Mouse (Mus musculus) forebrain, embryonic 15.5 days (tissue): ENCODE results near the gene Ltbr. TPM values are rescaled to one million over a fixed set of nuclear protein-coding genes. Genes with fewer than 3 reads are reported as not detected.
A peak's percentile ranks its signal among the peaks of the same experiment; 100 is the strongest.

Source experiments
- ATAC-seq: fragments of 200-750 bp; cut with Nextera tagmentation; replicated peaks from 2 replicates; pipeline ENCODE4 v1.8.0; 2017; ENCODE audit warnings: mild to moderate bottlenecking, moderate TSS enrichment, moderate library complexity
- H3K27ac ChIP-seq: fragments of 300-500 bp; sonication (generic); replicated peaks from 2 replicates; pipeline ENCODE4 v1.5.1; 2015; ENCODE audit warnings: mild to moderate bottlenecking, inconsistent platforms
- H3K27me3 ChIP-seq: fragments of 300-500 bp; sonication (generic); 2 replicates; pipeline ENCODE4 v1.6.1; 2015; ENCODE audit warnings: inconsistent platforms
- H3K36me3 ChIP-seq: fragments of 300-500 bp; sonication (generic); 2 replicates; pipeline ENCODE4 v1.6.1; 2015; ENCODE audit warnings: mild to moderate bottlenecking, inconsistent platforms
- H3K4me1 ChIP-seq: fragments of 300-500 bp; sonication (generic); 2 replicates; pipeline ENCODE4 v1.6.1; 2015; ENCODE audit warnings: inconsistent platforms
- H3K4me2 ChIP-seq: fragments of 300-500 bp; sonication (generic); replicated peaks from 2 replicates; pipeline ENCODE4 v1.6.1; 2015; ENCODE audit warnings: mild to moderate bottlenecking, inconsistent platforms
- H3K4me3 ChIP-seq: fragments of 300-500 bp; sonication (generic); 2 replicates; pipeline ENCODE4 v1.5.1; 2015; ENCODE audit warnings: mild to moderate bottlenecking, inconsistent platforms
- H3K9ac ChIP-seq: fragments of 300-500 bp; sonication (generic); replicated peaks from 2 replicates; pipeline ENCODE4 v1.6.1; 2015; ENCODE audit warnings: mild to moderate bottlenecking, inconsistent platforms
- H3K9me3 ChIP-seq: fragments of 300-500 bp; sonication (generic); 2 replicates; pipeline ENCODE4 v1.6.1; 2016; ENCODE audit warnings: inconsistent platforms
- WGBS: fragments of 180-500 bp; shearing (Covaris S2); methylation state at CpG from one replicate; pipeline ENCODE4 v1.1.7; 2015; ENCODE audit warnings: mixed read lengths; 5-methylcytosine and 5-hydroxymethylcytosine counted together
- polyA plus RNA-seq: library from polyadenylated mRNA; unstranded; fragments of >200 nt; fragmentation: Nextera tagmentation; extraction: Ambion mirVana; gene quantifications from 2 replicates; pipeline ENCODE4 v1.2.1, GENCODE M21; 2015

Ltbr gene
- polyA plus RNA-seq, 1 experiment from 2014 or later = 11.5 TPM

GRCm38 (mm10) chr6:125340244-125340643 is 26.6 kb upstream of the Ltbr start:
- 72% methylated on average over 5 of the region's 5 CpGs for WGBS
- no peaks in the 10 kb centered on the region for H3K36me3 ChIP-seq
- no peaks in the 10 kb centered on the region for H3K4me1 ChIP-seq
- no peak overlapping the region for H3K9ac ChIP-seq
- no peak overlapping the region for H3K27ac ChIP-seq
- H3K9me3 ChIP-seq = no peaks in the 10 kb centered on the region
- H3K27me3 ChIP-seq = no peaks in the 10 kb centered on the region
- H3K4me2 ChIP-seq = no peak overlapping the region
- ATAC-seq = no peak
- H3K4me3 ChIP-seq = no peak overlapping the region

GRCm38 (mm10) chr6:125338791-125339660 is 25.3 kb upstream of the Ltbr start:
- Histone ChIP-seq H3K9me3 (no peaks in the 10 kb centered on the region), H3K36me3 (no peaks in the 10 kb centered on the region), H3K27me3 (no peaks in the 10 kb centered on the region), H3K4me1 (no peaks in the 10 kb centered on the region), H3K27ac (no peak overlapping the region), H3K4me3 (no peak overlapping the region), H3K9ac (no peak overlapping the region), H3K4me2 (no peak overlapping the region)
- WGBS = 79% methylated on average over 9 of the region's 9 CpGs
- ATAC-seq = no peak

- H3K27ac ChIP-seq = no peak overlapping the region
- no peak overlapping the region for H3K9ac ChIP-seq
- no peak overlapping the region for H3K4me2 ChIP-seq
- H3K9me3 ChIP-seq = no peaks in the 10 kb centered on the region
- ATAC-seq = no peak
- H3K36me3 ChIP-seq = no peaks in the 10 kb centered on the region
- 41% methylated on average over 2 of the region's 2 CpGs for WGBS
- no peaks in the 10 kb centered on the region for H3K27me3 ChIP-seq
- no peak overlapping the region for H3K4me3 ChIP-seq
- peaks cover 8% of the 10 kb centered on the region; the same call in 1 of the 2 replicates for H3K4me1 ChIP-seq
Measured at GRCm38 (mm10) chr6:125334356-125334755, 20.7 kb upstream of the Ltbr start.

GRCm38 (mm10) chr6:125333112-125333899 is 19.6 kb upstream of the Ltbr start:
- H3K36me3 ChIP-seq = no peaks in the 10 kb centered on the region
- 80% methylated on average over 14 of the region's 14 CpGs for WGBS

GRCm38 (mm10) chr6:125330626-125331326 is 17.1 kb upstream of the Ltbr start:
- peak overlapping the region; percentile 57 for H3K9ac ChIP-seq
- H3K9me3 ChIP-seq = no peaks in the 10 kb centered on the region
- WGBS = 1% methylated on average over 39 of the region's 39 CpGs
- H3K4me1 ChIP-seq = peaks cover 8% of the 10 kb centered on the region; the same call in 1 of the 2 replicates
- peak overlapping the region; percentile 91 for H3K4me2 ChIP-seq
- H3K27me3 ChIP-seq = no peaks in the 10 kb centered on the region
- no peak overlapping the region for H3K27ac ChIP-seq
- peak; percentile 89 for ATAC-seq
- peak overlapping the region; percentile 57 for H3K4me3 ChIP-seq
- H3K36me3 ChIP-seq = no peaks in the 10 kb centered on the region

More at GRCm38 (mm10) chr6:125333112-125333899, 19.6 kb upstream of the Ltbr start:
- no peak overlapping the region for H3K4me2 ChIP-seq
- H3K27ac ChIP-seq = no peak overlapping the region
- H3K27me3 ChIP-seq = no peaks in the 10 kb centered on the region
- H3K9me3 ChIP-seq = no peaks in the 10 kb centered on the region
- H3K4me3 ChIP-seq = no peak overlapping the region
- no peak overlapping the region for H3K9ac ChIP-seq
- peaks cover 8% of the 10 kb centered on the region; the same call in 1 of the 2 replicates for H3K4me1 ChIP-seq
- no peak for ATAC-seq

GRCm38 (mm10) chr6:125328243-125328642 is 14.6 kb upstream of the Ltbr start:
- Histone ChIP-seq H3K4me2 (no peak overlapping the region), H3K4me1 (peaks cover 8% of the 10 kb centered on the region; the same call in 1 of the 2 replicates), H3K36me3 (no peaks in the 10 kb centered on the region), H3K27me3 (no peaks in the 10 kb centered on the region), H3K9me3 (no peaks in the 10 kb centered on the region), H3K4me3 (no peak overlapping the region), H3K9ac (no peak overlapping the region), H3K27ac (no peak overlapping the region)
- no peak for ATAC-seq
- WGBS = 80% methylated on average over 5 of the region's 5 CpGs

GRCm38 (mm10) chr6:125325337-125325736 is 11.7 kb upstream of the Ltbr start:
- Histone ChIP-seq H3K27ac (no peak overlapping the region), H3K4me3 (no peak overlapping the region), H3K27me3 (peaks cover 14% of the 10 kb centered on the region), H3K9ac (no peak overlapping the region), H3K4me1 (peaks cover under 1% of the 10 kb centered on the region; the same call in 1 of the 2 replicates), H3K9me3 (no peaks in the 10 kb centered on the region), H3K36me3 (no peaks in the 10 kb centered on the region), H3K4me2 (no peak overlapping the region)
- no peak for ATAC-seq
- 81% methylated on average over 6 of the region's 6 CpGs for WGBS

- Histone ChIP-seq H3K27me3 (peaks cover 22% of the 10 kb centered on the region), H3K36me3 (no peaks in the 10 kb centered on the region), H3K27ac (no peak overlapping the region), H3K4me3 (no peak overlapping the region), H3K4me1 (no peaks in the 10 kb centered on the region), H3K9me3 (no peaks in the 10 kb centered on the region), H3K4me2 (no peak overlapping the region), H3K9ac (no peak overlapping the region)
- ATAC-seq = no peak
- WGBS = 77% methylated on average over 6 of the region's 6 CpGs
Measured at GRCm38 (mm10) chr6:125323547-125323946, 9.9 kb upstream of the Ltbr start.

GRCm38 (mm10) chr6:125322794-125323193 is 9.1 kb upstream of the Ltbr start:
- H3K27me3 ChIP-seq = peaks cover 22% of the 10 kb centered on the region
- no peak; the same call in 1 of the 2 replicates for ATAC-seq
- H3K36me3 ChIP-seq = no peaks in the 10 kb centered on the region
- 38% methylated on average over 13 of the region's 13 CpGs for WGBS
- no peak overlapping the region for H3K9ac ChIP-seq
- no peaks in the 10 kb centered on the region for H3K4me1 ChIP-seq
- no peak overlapping the region for H3K4me2 ChIP-seq
- no peak overlapping the region for H3K4me3 ChIP-seq
- no peaks in the 10 kb centered on the region for H3K9me3 ChIP-seq
- H3K27ac ChIP-seq = no peak overlapping the region

GRCm38 (mm10) chr6:125321114-125321855 is 7.6 kb upstream of the Ltbr start:
- ATAC-seq = 0 out of 2 replicates have a peak, but pooled peaks have one; percentile 16
- Histone ChIP-seq H3K27me3 (peaks cover 22% of the 10 kb centered on the region), H3K9me3 (no peaks in the 10 kb centered on the region), H3K4me2 (no peak overlapping the region), H3K4me3 (no peak overlapping the region), H3K9ac (no peak overlapping the region), H3K4me1 (no peaks in the 10 kb centered on the region), H3K36me3 (no peaks in the 10 kb centered on the region), H3K27ac (no peak overlapping the region)
- WGBS = 9% methylated on average over 26 of the region's 26 CpGs

- no peaks in the 10 kb centered on the region for H3K9me3 ChIP-seq
- H3K36me3 ChIP-seq = no peaks in the 10 kb centered on the region
- H3K27ac ChIP-seq = no peak within 1 kb of the TSS
- no peaks in the 10 kb centered on the region for H3K4me1 ChIP-seq
- 93% methylated on average over 1 of the region's 1 CpGs for WGBS
- no peak within 1 kb of the TSS for H3K9ac ChIP-seq
- H3K4me3 ChIP-seq = no peak within 1 kb of the TSS
- no peak for ATAC-seq
- peaks cover 22% of the 10 kb centered on the region for H3K27me3 ChIP-seq
- no peak within 1 kb of the TSS for H3K4me2 ChIP-seq
Measured at GRCm38 (mm10) chr6:125320323-125320722, 6.6 kb upstream of the Ltbr start, which contains the start of gene Scnn1a. Gene Scnn1a (plus strand): TSS chr6:125320659.
